Mouse (Mus musculus): ENCODE data around the gene Sik1. TPM values are rescaled to one million over a fixed set of nuclear protein-coding genes. Genes with fewer than 3 reads are reported as not detected.

Gene Sik1
- polyA plus RNA-seq (2014; fragmentation: Illumina TruSeq; extraction: RNeasy Lipid Tissue Mini Kit (QIAGEN cat#74804); ENCODE audit: low replicate concordance): 2.4 TPM

GRCm38 (mm10) chr17:31855597-31856518 is at the start of gene Sik1:
Gene Sik1 (minus strand): TSS chr17:31855804.

Other genes starting within 250 kb of the Sik1 start
- gene Cbs, start 218.6 kb downstream of the Sik1 start, polyA plus RNA-seq (2014; fragmentation: Illumina TruSeq; extraction: RNeasy Lipid Tissue Mini Kit (QIAGEN cat#74804); ENCODE audit: low replicate concordance): 0.41 TPM
- 48.1 TPM for gene U2af1, start 196.9 kb downstream of the Sik1 start, polyA plus RNA-seq (2014; fragmentation: Illumina TruSeq; extraction: RNeasy Lipid Tissue Mini Kit (QIAGEN cat#74804); ENCODE audit: low replicate concordance)
- not detected for gene Cryaa, start 178.0 kb downstream of the Sik1 start, polyA plus RNA-seq (2014; fragmentation: Illumina TruSeq; extraction: RNeasy Lipid Tissue Mini Kit (QIAGEN cat#74804); ENCODE audit: low replicate concordance)
- gene Rrp1b, start 180.3 kb upstream of the Sik1 start, polyA plus RNA-seq (2014; fragmentation: Illumina TruSeq; extraction: RNeasy Lipid Tissue Mini Kit (QIAGEN cat#74804); ENCODE audit: low replicate concordance): 1.7 TPM
- gene Hsf2bp, start 180.5 kb upstream of the Sik1 start, polyA plus RNA-seq (2014; fragmentation: Illumina TruSeq; extraction: RNeasy Lipid Tissue Mini Kit (QIAGEN cat#74804); ENCODE audit: low replicate concordance): not detected